Mouse (Mus musculus): Measurements from ENCODE around the gene Rgs7.

The Rgs7 gene

GRCm38 (mm10) chr1:175431356-175432053, 60.8 kb downstream of the Rgs7 start:
- DNase-seq (ENCODE audit: low spot score in 2 of 2): peak in 1 of 2 experiments; percentile 61

GRCm38 (mm10) chr1:175427112-175427511, 65.2 kb downstream of the Rgs7 start:
- DNase-seq (ENCODE audit: low spot score in 2 of 2): no peak

- no peak for DNase-seq (ENCODE audit: low spot score in 2 of 2)
Observed at GRCm38 (mm10) chr1:175426393-175426792, 65.9 kb downstream of the Rgs7 start.

GRCm38 (mm10) chr1:175420883-175421282, 71.4 kb downstream of the Rgs7 start:
- peak in 1 of 2 experiments; percentile 47 for DNase-seq (ENCODE audit: low spot score in 2 of 2)

GRCm38 (mm10) chr1:175415728-175416127, 76.6 kb downstream of the Rgs7 start:
- DNase-seq (ENCODE audit: low spot score in 2 of 2): no peak

- peak in 1 of 2 experiments; percentile 1 for DNase-seq (ENCODE audit: low spot score in 2 of 2)
Observed at GRCm38 (mm10) chr1:175410399-175410798, 81.9 kb downstream of the Rgs7 start.

- no peak for DNase-seq (ENCODE audit: low spot score in 2 of 2)
Observed at GRCm38 (mm10) chr1:175391894-175392293, 100.4 kb downstream of the Rgs7 start.

- DNase-seq (ENCODE audit: low spot score in 2 of 2): no peak
Observed at GRCm38 (mm10) chr1:175389250-175389649, 103.0 kb downstream of the Rgs7 start.

GRCm38 (mm10) chr1:175385581-175386235, 106.6 kb downstream of the Rgs7 start:
- peak in 1 of 2 experiments; percentile 6 for DNase-seq (ENCODE audit: low spot score in 2 of 2)

GRCm38 (mm10) chr1:175372571-175372970, 119.7 kb downstream of the Rgs7 start:
- DNase-seq (ENCODE audit: low spot score in 2 of 2): no peak

GRCm38 (mm10) chr1:175368062-175368461, 124.2 kb downstream of the Rgs7 start:
- DNase-seq (ENCODE audit: low spot score in 2 of 2): no peak

GRCm38 (mm10) chr1:175363606-175364005, 128.7 kb downstream of the Rgs7 start:
- no peak for DNase-seq (ENCODE audit: low spot score in 2 of 2)

GRCm38 (mm10) chr1:175359411-175360366, 132.6 kb downstream of the Rgs7 start:
- no peak for DNase-seq (ENCODE audit: low spot score in 2 of 2)

GRCm38 (mm10) chr1:175352921-175353320, 139.4 kb downstream of the Rgs7 start:
- no peak for DNase-seq (ENCODE audit: low spot score in 2 of 2)

- no peak for DNase-seq (ENCODE audit: low spot score in 2 of 2)
Observed at GRCm38 (mm10) chr1:175346162-175346561, 146.1 kb downstream of the Rgs7 start.

- no peak for DNase-seq (ENCODE audit: low spot score in 2 of 2)
Observed at GRCm38 (mm10) chr1:175336191-175336590, 156.1 kb downstream of the Rgs7 start.

- DNase-seq (ENCODE audit: low spot score in 2 of 2): no peak
Observed at GRCm38 (mm10) chr1:175333041-175333854, 159.1 kb downstream of the Rgs7 start.

GRCm38 (mm10) chr1:175329934-175330471, 162.3 kb downstream of the Rgs7 start:
- no peak for DNase-seq (ENCODE audit: low spot score in 2 of 2)

GRCm38 (mm10) chr1:175322781-175323180, 169.5 kb downstream of the Rgs7 start:
- no peak for DNase-seq (ENCODE audit: low spot score in 2 of 2)

GRCm38 (mm10) chr1:175319205-175319604, 173.1 kb downstream of the Rgs7 start:
- peak in 1 of 2 experiments; percentile 29 for DNase-seq (ENCODE audit: low spot score in 2 of 2)

GRCm38 (mm10) chr1:175317264-175317663, 175.0 kb downstream of the Rgs7 start:
- DNase-seq (ENCODE audit: low spot score in 2 of 2): no peak
